Mouse (Mus musculus) G1E (cell line): ENCODE data around the gene Golt1a. TPM values are rescaled to one million over a fixed set of nuclear protein-coding genes. Genes with fewer than 3 reads are reported as not detected.

Experiments
- ATAC-seq: 2 replicates; pipeline ENCODE4 v1.8.0; 2016; ENCODE audit warnings: mild to moderate bottlenecking; ENCODE audit not compliant: insufficient number of reproducible peaks, poor library complexity, low FRiP score, severe bottlenecking; ENCODE audit errors: extremely low read depth
- DNase-seq: peaks from one replicate; pipeline ENCODE4 v3.0.0; 2012; ENCODE audit warnings: low spot score
- H3K27me3 ChIP-seq: 2 replicates; pipeline ENCODE4 v1.6.1; 2012; ENCODE audit warnings: mild to moderate bottlenecking, low read length, inconsistent platforms; ENCODE audit not compliant: insufficient read depth
- H3K36me3 ChIP-seq: replicated peaks from 2 replicates; pipeline ENCODE3; 2012; ENCODE audit warnings: mild to moderate bottlenecking, inconsistent platforms
- H3K4me1 ChIP-seq: 2 replicates; pipeline ENCODE4 v1.6.1; 2012; ENCODE audit warnings: low read depth, low read length, inconsistent platforms, mixed read lengths; ENCODE audit not compliant: insufficient read depth
- H3K4me3 ChIP-seq: 2 replicates; pipeline ENCODE4 v1.5.1; 2012; ENCODE audit warnings: low read depth, mild to moderate bottlenecking, inconsistent platforms, low read length, moderate library complexity, mixed read lengths
- H3K9me3 ChIP-seq: replicated peaks from 2 replicates; pipeline ENCODE4 v1.6.1; 2012; ENCODE audit warnings: inconsistent platforms
- CTCF ChIP-seq: IDR thresholded peaks from 2 replicates; pipeline ENCODE4 v1.5.1; 2012; ENCODE audit warnings: low read depth, low read length, inconsistent platforms, mixed read lengths
- GATA1 ChIP-seq: IDR thresholded peaks from 2 replicates; pipeline ENCODE4 v1.6.1; 2012; ENCODE audit warnings: borderline replicate concordance, low read length, inconsistent platforms, mixed read lengths
- GATA2 ChIP-seq: IDR thresholded peaks from 2 replicates; pipeline ENCODE4 v1.6.1; 2012; ENCODE audit warnings: low read depth, low read length, inconsistent platforms, borderline replicate concordance
- POLR2AphosphoS5 ChIP-seq: IDR thresholded peaks from 2 replicates; pipeline ENCODE4 v1.6.1; 2012; ENCODE audit warnings: low read depth, low read length, inconsistent platforms; ENCODE audit not compliant: insufficient replicate concordance
- TAL1 ChIP-seq: conservative IDR thresholded peaks from 2 replicates; pipeline ENCODE4 v1.6.1; 2012; ENCODE audit warnings: low read depth, low read length, inconsistent platforms, mixed read lengths
- polyA plus RNA-seq: library from polyadenylated mRNA; stranded (reverse); fragments of >175 nt; gene quantifications from 2 replicates; pipeline ENCODE4 v1.2.3, GENCODE M21; 2012
- total RNA-seq, 2 experiments: library from RNA; stranded (forward) in 1 of 2; stranded (reverse) in 1 of 2; fragments of 200-1000 nt in 1 of 2; fragments of >200 nt in 1 of 2; fragmentation: Nextera tagmentation in 1 of 2; gene quantifications; 2 replicates each; pipeline ENCODE4 v1.2.3; 2014 to 2017

Golt1a gene
- total and polyA plus RNA-seq, 3 experiments: not detected

GRCm38 (mm10) chr1:133278946-133279631 is 30.5 kb upstream of the Golt1a start:
- Histone ChIP-seq H3K9me3 (no peaks in the 10 kb centered on the region), H3K27me3 (peaks cover 12% of the 10 kb centered on the region; the same call in 1 of the 2 replicates), H3K4me3 (no peak overlapping the region), H3K36me3 (no peaks in the 10 kb centered on the region), H3K4me1 (no peaks in the 10 kb centered on the region)
- TF ChIP-seq CTCF (no peak), TAL1 (no peak), POLR2AphosphoS5 (no peak), GATA2 (no peak), GATA1 (no peak)
- DNase-seq: no peak
- ATAC-seq: no peak

DNA sequence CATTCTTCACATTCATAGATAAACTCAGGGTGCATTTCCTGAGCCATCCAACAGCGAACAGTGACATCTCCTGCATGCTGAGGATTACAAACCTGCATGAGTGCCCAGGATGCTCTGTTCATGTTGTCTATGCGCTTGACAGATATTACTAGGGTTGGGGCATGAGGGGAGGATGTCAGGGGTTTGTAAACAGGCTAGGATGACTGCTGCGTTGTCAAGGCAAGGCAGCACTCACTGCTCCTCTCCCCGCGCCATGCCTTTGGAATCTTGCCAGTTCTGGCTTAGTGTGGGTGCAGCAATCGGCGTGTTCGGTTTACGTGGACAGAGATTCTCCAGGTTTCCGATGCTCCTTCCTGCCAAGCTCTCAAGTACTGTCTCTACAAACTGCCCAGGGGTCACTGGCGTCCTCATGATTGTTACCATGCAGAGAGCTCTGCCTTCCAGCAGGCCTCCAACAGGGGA is 29.9 kb upstream of the Golt1a start:
- Histone ChIP-seq H3K27me3 (peaks cover 9% of the 10 kb centered on the region; the same call in 1 of the 2 replicates), H3K9me3 (no peaks in the 10 kb centered on the region), H3K4me3 (no peak overlapping the region), H3K36me3 (no peaks in the 10 kb centered on the region), H3K4me1 (no peaks in the 10 kb centered on the region)
- DNase-seq (no peak), ATAC-seq (no peak)
- TF ChIP-seq GATA2 (no peak), GATA1 (no peak)

DNA sequence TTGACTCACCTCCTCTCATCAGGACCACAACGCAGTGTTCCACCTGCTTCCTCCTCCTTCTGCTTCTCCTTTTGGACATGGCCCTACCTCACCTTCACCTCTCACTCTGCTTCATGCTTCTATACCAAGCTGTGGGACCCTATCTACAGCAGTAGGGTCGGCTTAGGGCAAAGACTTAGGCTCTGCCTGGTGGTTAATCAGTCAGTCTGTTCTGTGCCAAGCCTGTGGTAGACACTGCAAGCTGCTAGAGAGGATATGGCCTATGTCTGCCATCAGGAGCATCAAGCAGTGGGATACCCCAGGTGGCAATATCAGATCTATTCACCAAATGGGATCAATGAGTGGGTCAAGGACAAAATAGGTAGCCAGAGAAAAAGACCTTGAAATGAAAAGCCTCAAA is 29.1 kb upstream of the Golt1a start:
- no peaks in the 10 kb centered on the region for H3K4me1 ChIP-seq
- DNase-seq (no peak), ATAC-seq (no peak)
- TF ChIP-seq GATA2 (no peak), GATA1 (no peak), CTCF (no peak)
- no peaks in the 10 kb centered on the region for H3K36me3 ChIP-seq
- H3K27me3 ChIP-seq: peaks cover 9% of the 10 kb centered on the region; the same call in 1 of the 2 replicates
- H3K4me3 ChIP-seq: no peak overlapping the region
- H3K9me3 ChIP-seq: no peaks in the 10 kb centered on the region

DNA sequence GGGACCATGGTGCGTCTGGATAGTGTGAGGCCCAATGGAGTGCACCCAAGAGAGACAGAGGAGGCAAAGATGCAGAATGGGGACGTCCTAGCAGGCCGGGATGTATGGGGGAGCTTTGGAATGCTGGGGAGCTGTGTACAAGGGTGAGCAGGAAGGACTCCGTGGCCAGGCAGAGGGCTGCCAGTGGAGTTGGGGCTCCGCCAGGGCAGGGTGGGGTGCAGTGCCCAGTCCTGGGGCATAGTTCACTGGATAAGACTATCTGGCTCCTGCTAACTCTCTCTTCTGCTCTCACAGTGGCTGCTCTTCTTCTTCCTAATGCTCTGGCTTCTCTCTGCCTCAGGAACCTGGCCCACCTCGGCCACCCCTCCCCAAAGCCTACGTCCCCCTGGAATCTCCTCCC is 23.7 kb upstream of the Golt1a start:
- Histone ChIP-seq H3K36me3 (no peaks in the 10 kb centered on the region), H3K27me3 (peaks cover 10% of the 10 kb centered on the region; the same call in 1 of the 2 replicates), H3K9me3 (no peaks in the 10 kb centered on the region), H3K4me1 (no peaks in the 10 kb centered on the region), H3K4me3 (no peak overlapping the region)
- no peak for TF ChIP-seq POLR2AphosphoS5
- TF ChIP-seq TAL1: no peak
- no peak for TF ChIP-seq GATA1
- no peak; the same call in 1 of the 2 replicates for TF ChIP-seq CTCF
- no peak for TF ChIP-seq GATA2
- DNase-seq (no peak), ATAC-seq (no peak)

GRCm38 (mm10) chr1:133287051-133287450 is 22.5 kb upstream of the Golt1a start:
- no peaks in the 10 kb centered on the region for H3K4me1 ChIP-seq
- no peak for TF ChIP-seq GATA2
- TF ChIP-seq GATA1: no peak
- no peak for TF ChIP-seq TAL1
- no peak for TF ChIP-seq CTCF
- TF ChIP-seq POLR2AphosphoS5: no peak
- no peak for ATAC-seq
- H3K9me3 ChIP-seq: no peaks in the 10 kb centered on the region
- no peaks in the 10 kb centered on the region for H3K36me3 ChIP-seq
- H3K27me3 ChIP-seq: peaks cover 10% of the 10 kb centered on the region; the same call in 1 of the 2 replicates
- no peak overlapping the region for H3K4me3 ChIP-seq
- DNase-seq: no peak

DNA sequence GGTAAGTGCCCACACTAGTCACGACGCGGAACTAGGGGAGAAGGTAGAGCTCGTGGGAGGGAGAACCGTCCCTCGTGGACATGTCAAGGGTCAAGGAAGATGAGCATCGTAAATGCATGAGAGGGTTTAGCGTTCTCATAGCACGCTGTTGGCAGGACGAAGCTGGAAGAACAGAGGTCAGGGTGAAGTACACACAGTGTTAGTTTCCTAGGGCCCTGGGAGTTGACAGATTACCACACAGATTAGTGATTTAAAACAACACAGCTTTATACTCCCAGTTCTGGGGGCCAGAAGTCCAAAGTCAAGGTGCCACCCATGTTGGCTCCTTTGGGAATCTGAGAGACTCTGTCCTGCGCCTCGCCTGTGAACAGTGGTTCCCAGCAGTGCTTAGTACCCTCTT is 21.7 kb upstream of the Golt1a start:
- Histone ChIP-seq H3K4me1 (no peaks in the 10 kb centered on the region), H3K36me3 (no peaks in the 10 kb centered on the region), H3K27me3 (peaks cover 14% of the 10 kb centered on the region; the same call in 1 of the 2 replicates), H3K4me3 (no peak overlapping the region), H3K9me3 (no peaks in the 10 kb centered on the region)
- ATAC-seq: no peak
- TF ChIP-seq POLR2AphosphoS5 (no peak), CTCF (no peak)
- DNase-seq: no peak

- Histone ChIP-seq H3K9me3 (no peaks in the 10 kb centered on the region), H3K27me3 (peaks cover 9% of the 10 kb centered on the region), H3K36me3 (no peaks in the 10 kb centered on the region), H3K4me1 (no peaks in the 10 kb centered on the region), H3K4me3 (no peak overlapping the region)
- ATAC-seq: no peak
- TF ChIP-seq GATA2: no peak
- no peak for TF ChIP-seq CTCF
- no peak for TF ChIP-seq TAL1
- no peak for TF ChIP-seq GATA1
- TF ChIP-seq POLR2AphosphoS5: no peak
- DNase-seq: no peak
These were observed 17.7 kb upstream of the Golt1a start for GRCm38 (mm10) chr1:133291888-133292287.
